Mouse (Mus musculus) embryonic fibroblast, embryonic 13.5 days (primary cell): ENCODE data around the gene Igf1r.

ENCODE experiments used
- CTCF ChIP-seq: IDR thresholded peaks from 2 replicates; pipeline ENCODE4 v1.5.1; 2011; ENCODE audit warnings: mild to moderate bottlenecking, control low read depth, low read length, moderate library complexity, borderline replicate concordance; ENCODE audit not compliant: insufficient read depth
- POLR2A ChIP-seq: IDR thresholded peaks from 2 replicates; pipeline ENCODE4 v1.6.1; 2011; ENCODE audit warnings: low read depth, mild to moderate bottlenecking, control low read depth, low read length, moderate library complexity

- TF ChIP-seq CTCF (no peak), POLR2A (no peak)
Observed at GRCm38 (mm10) chr7:68057010-68057409, 104.4 kb downstream of the Igf1r start.
